Mouse (Mus musculus): ENCODE results near the gene Batf. TPM values are rescaled to one million over a fixed set of nuclear protein-coding genes. Genes with fewer than 3 reads are reported as not detected.

The Batf gene
- polyA plus RNA-seq, 2 experiments = 3.6 to 3.7 TPM

GRCm38 (mm10) chr12:85705002-85705830, 18.7 kb downstream of the Batf start:
- H3K9me3 ChIP-seq (ENCODE audit: control insufficient read depth, low read length) = no peaks in the 10 kb centered on the region
- H3K27me3 ChIP-seq (ENCODE audit: control insufficient read depth, insufficient read depth, low read length) = no peaks in the 10 kb centered on the region
- H3K4me3 ChIP-seq (ENCODE audit: insufficient read depth in 1 of 2, low read depth in 2 of 2, low read length in 2 of 2) = peak overlapping the region; percentile 55 to 68
- DNase-seq (ENCODE audit: low read depth in 3 of 3, low spot score in 3 of 3) (peak; percentile 44 to 62 (median 48)), ATAC-seq (ENCODE audit: insufficient read depth) (peak; percentile 82)
- peak overlapping the region; percentile 58 for H3K9ac ChIP-seq (replicated peaks)
- peak overlapping the region; percentile 76 for H3K4me2 ChIP-seq (ENCODE audit: low read depth)
- WGBS (ENCODE audit: insufficient replicate concordance) = 2% methylated on average over 20 of the region's 20 CpGs
- no peak for TF ChIP-seq EP300 (IDR thresholded peaks at IDR 0.05; ENCODE audit: low read depth)
- TF ChIP-seq CTCF (IDR thresholded peaks at IDR 0.05; ENCODE audit: low read depth) = no peak; the same call in 1 of the 2 replicates
- H3K27ac ChIP-seq = peak overlapping the region; percentile 55
- H3K36me3 ChIP-seq (replicated peaks; ENCODE audit: control insufficient read depth, insufficient read depth, low read depth) = no peaks in the 10 kb centered on the region
- H3K4me1 ChIP-seq (replicated peaks; ENCODE audit: control insufficient read depth in 2 of 2, insufficient read depth in 2 of 2, low read length in 1 of 2) = peaks cover 0 to 13% of the 10 kb centered on the region in 2 experiments; a peak in 2 of 4 replicates

- Histone ChIP-seq H3K9ac (replicated peaks) (peak overlapping the region; percentile 58), H3K4me1 (replicated peaks; ENCODE audit: control insufficient read depth in 2 of 2, insufficient read depth in 2 of 2, low read length in 1 of 2) (peaks cover 0 to 13% of the 10 kb centered on the region in 2 experiments; a peak in 2 of 4 replicates), H3K4me3 (ENCODE audit: insufficient read depth in 1 of 2, low read depth in 2 of 2, low read length in 2 of 2) (peak overlapping the region; percentile 55 to 68), H3K4me2 (ENCODE audit: low read depth) (peak overlapping the region; percentile 76), H3K27ac (no peak overlapping the region), H3K27me3 (ENCODE audit: control insufficient read depth, insufficient read depth, low read length) (no peaks in the 10 kb centered on the region), H3K36me3 (replicated peaks; ENCODE audit: control insufficient read depth, insufficient read depth, low read depth) (no peaks in the 10 kb centered on the region), H3K9me3 (ENCODE audit: control insufficient read depth, low read length) (no peaks in the 10 kb centered on the region)
- no peak for TF ChIP-seq EP300 (IDR thresholded peaks at IDR 0.05; ENCODE audit: low read depth)
- no peak for TF ChIP-seq CTCF (IDR thresholded peaks at IDR 0.05; ENCODE audit: low read depth)
- 20% methylated on average over 17 of the region's 17 CpGs for WGBS (ENCODE audit: insufficient replicate concordance)
- DNase-seq (ENCODE audit: low read depth in 3 of 3, low spot score in 3 of 3) (no peak), ATAC-seq (ENCODE audit: insufficient read depth) (no peak)
These were observed 19.5 kb downstream of the Batf start for GRCm38 (mm10) chr12:85705831-85706530.

- H3K4me1 ChIP-seq (replicated peaks; ENCODE audit: control insufficient read depth in 2 of 2, insufficient read depth in 2 of 2, low read length in 1 of 2) = peaks cover 0 to 13% of the 10 kb centered on the region in 2 experiments; a peak in 2 of 4 replicates
- no peaks in the 10 kb centered on the region for H3K36me3 ChIP-seq (replicated peaks; ENCODE audit: control insufficient read depth, insufficient read depth, low read depth)
- no peaks in the 10 kb centered on the region for H3K27me3 ChIP-seq (ENCODE audit: control insufficient read depth, insufficient read depth, low read length)
- H3K4me3 ChIP-seq (ENCODE audit: insufficient read depth in 1 of 2, low read depth in 2 of 2, low read length in 2 of 2) = no peak overlapping the region
- ATAC-seq (ENCODE audit: insufficient read depth) (no peak), DNase-seq (ENCODE audit: low read depth in 3 of 3, low spot score in 3 of 3) (no peak)
- H3K4me2 ChIP-seq (ENCODE audit: low read depth) = no peak overlapping the region
- H3K9me3 ChIP-seq (ENCODE audit: control insufficient read depth, low read length) = no peaks in the 10 kb centered on the region
- H3K27ac ChIP-seq = no peak overlapping the region
- H3K9ac ChIP-seq (replicated peaks) = no peak overlapping the region
- 67% methylated on average over 4 of the region's 4 CpGs for WGBS (ENCODE audit: insufficient replicate concordance)
- TF ChIP-seq EP300 (IDR thresholded peaks at IDR 0.05; ENCODE audit: low read depth) = no peak
- no peak for TF ChIP-seq CTCF (IDR thresholded peaks at IDR 0.05; ENCODE audit: low read depth)
These were observed 20.4 kb downstream of the Batf start for GRCm38 (mm10) chr12:85706906-85707305.

GRCm38 (mm10) chr12:85707391-85707790, 20.9 kb downstream of the Batf start:
- Histone ChIP-seq H3K4me1 (replicated peaks; ENCODE audit: control insufficient read depth in 2 of 2, insufficient read depth in 2 of 2, low read length in 1 of 2) (peaks cover 0 to 13% of the 10 kb centered on the region in 2 experiments; a peak in 2 of 4 replicates), H3K27me3 (ENCODE audit: control insufficient read depth, insufficient read depth, low read length) (no peaks in the 10 kb centered on the region), H3K9ac (replicated peaks) (no peak overlapping the region), H3K27ac (no peak overlapping the region), H3K9me3 (ENCODE audit: control insufficient read depth, low read length) (no peaks in the 10 kb centered on the region), H3K36me3 (replicated peaks; ENCODE audit: control insufficient read depth, insufficient read depth, low read depth) (no peaks in the 10 kb centered on the region), H3K4me2 (ENCODE audit: low read depth) (no peak overlapping the region), H3K4me3 (ENCODE audit: insufficient read depth in 1 of 2, low read depth in 2 of 2, low read length in 2 of 2) (no peak overlapping the region)
- TF ChIP-seq CTCF (IDR thresholded peaks at IDR 0.05; ENCODE audit: low read depth) (no peak), EP300 (IDR thresholded peaks at IDR 0.05; ENCODE audit: low read depth) (no peak)
- no peak for ATAC-seq (ENCODE audit: insufficient read depth)
- no peak for DNase-seq (ENCODE audit: low read depth in 3 of 3, low spot score in 3 of 3)
- WGBS (ENCODE audit: insufficient replicate concordance) = 79% methylated on average over 11 of the region's 11 CpGs

- H3K27ac ChIP-seq = no peak overlapping the region
- H3K4me1 ChIP-seq (replicated peaks; ENCODE audit: control insufficient read depth in 2 of 2, insufficient read depth in 2 of 2, low read length in 1 of 2) = peaks cover 0 to 13% of the 10 kb centered on the region in 2 experiments; a peak in 2 of 4 replicates
- no peaks in the 10 kb centered on the region for H3K9me3 ChIP-seq (ENCODE audit: control insufficient read depth, low read length)
- no peaks in the 10 kb centered on the region for H3K36me3 ChIP-seq (replicated peaks; ENCODE audit: control insufficient read depth, insufficient read depth, low read depth)
- no peak for DNase-seq (ENCODE audit: low read depth in 3 of 3, low spot score in 3 of 3)
- H3K4me2 ChIP-seq (ENCODE audit: low read depth) = no peak overlapping the region
- H3K9ac ChIP-seq (replicated peaks) = no peak overlapping the region
- H3K4me3 ChIP-seq (ENCODE audit: insufficient read depth in 1 of 2, low read depth in 2 of 2, low read length in 2 of 2) = no peak overlapping the region
- TF ChIP-seq CTCF (IDR thresholded peaks at IDR 0.05; ENCODE audit: low read depth) = no peak
- TF ChIP-seq EP300 (IDR thresholded peaks at IDR 0.05; ENCODE audit: low read depth) = no peak
- no peaks in the 10 kb centered on the region for H3K27me3 ChIP-seq (ENCODE audit: control insufficient read depth, insufficient read depth, low read length)
- WGBS (ENCODE audit: insufficient replicate concordance) = 77% methylated on average over 12 of the region's 12 CpGs
- ATAC-seq (ENCODE audit: insufficient read depth) = no peak
These were observed 22.1 kb downstream of the Batf start for GRCm38 (mm10) chr12:85708556-85708955.

Measured in liver, embryonic 14.5 days (tissue).